Mouse (Mus musculus) forebrain, embryonic 16.5 days (tissue): ENCODE data around the gene Pabpn1l. TPM values are rescaled to one million over a fixed set of nuclear protein-coding genes. Genes with fewer than 3 reads are reported as not detected.

ENCODE experiments used
- ATAC-seq: fragments of 200-750 bp; cut with Nextera tagmentation; 2 replicates; pipeline ENCODE4 v1.8.0; 2017; ENCODE audit warnings: mild to moderate bottlenecking, moderate library complexity
- H3K27ac ChIP-seq: fragments of 300-500 bp; sonication (generic); 2 replicates; pipeline ENCODE4 v1.5.1; 2014; ENCODE audit warnings: low read length, control low read depth
- H3K27me3 ChIP-seq: fragments of 300-500 bp; sonication (generic); replicated peaks from 2 replicates; pipeline ENCODE4 v1.6.1; 2014; ENCODE audit warnings: low read length; ENCODE audit not compliant: control insufficient read depth, insufficient read depth
- H3K36me3 ChIP-seq: fragments of 300-500 bp; sonication (generic); 2 replicates; pipeline ENCODE4 v1.6.1; 2014; ENCODE audit not compliant: control insufficient read depth, insufficient read depth
- H3K4me1 ChIP-seq: fragments of 300-500 bp; sonication (generic); replicated peaks from 2 replicates; pipeline ENCODE4 v1.6.1; 2014; ENCODE audit warnings: low read length; ENCODE audit not compliant: control insufficient read depth, insufficient read depth
- H3K4me2 ChIP-seq: fragments of 300-500 bp; sonication (generic); 2 replicates; pipeline ENCODE4 v1.6.1; 2014; ENCODE audit warnings: mild to moderate bottlenecking, low read length, control low read depth
- H3K4me3 ChIP-seq: fragments of 300-500 bp; sonication (generic); replicated peaks from 2 replicates; pipeline ENCODE4 v1.5.1; 2014; ENCODE audit warnings: mild to moderate bottlenecking, low read length, control low read depth
- H3K9ac ChIP-seq: fragments of 300-500 bp; sonication (generic); replicated peaks from 2 replicates; pipeline ENCODE4 v1.6.1; 2014; ENCODE audit warnings: low read depth, low read length, control low read depth
- H3K9me3 ChIP-seq: fragments of 300-500 bp; sonication (generic); 2 replicates; pipeline ENCODE4 v1.6.1; 2016; ENCODE audit warnings: low read length; ENCODE audit not compliant: control insufficient read depth
- WGBS: fragments of 180-500 bp; shearing (Covaris S2); extraction: QIAGEN DNeasy Blood & Tissue Kit; methylation state at CpG from one replicate; pipeline ENCODE4 v1.1.7; 2014; 5-methylcytosine and 5-hydroxymethylcytosine counted together
- polyA plus RNA-seq: library from polyadenylated mRNA; unstranded; fragments of >200 nt; fragmentation: Nextera tagmentation; extraction: Ambion mirVana; gene quantifications from 2 replicates; pipeline ENCODE4 v1.2.1, GENCODE M21; 2015

The Pabpn1l gene
- polyA plus RNA-seq = not detected in 2 replicates

GRCm38 (mm10) chr8:122622727-122623126, at the start of gene Pabpn1l:
Pabpn1l (minus strand) TSS chr8:122622739.
- Histone ChIP-seq H3K36me3 (no peaks in the 10 kb centered on the region), H3K4me3 (no peak within 1 kb of the TSS), H3K9ac (no peak within 1 kb of the TSS), H3K4me2 (no peak within 1 kb of the TSS), H3K27me3 (no peaks in the 10 kb centered on the region), H3K9me3 (no peaks in the 10 kb centered on the region), H3K27ac (no peak within 1 kb of the TSS), H3K4me1 (peaks cover 2% of the 10 kb centered on the region; the same call in 1 of the 2 replicates)
- ATAC-seq = no peak
- WGBS = 71% methylated on average over 6 of the region's 6 CpGs

- Histone ChIP-seq H3K36me3 (no peaks in the 10 kb centered on the region), H3K9ac (no peak overlapping the region), H3K9me3 (no peaks in the 10 kb centered on the region), H3K27ac (no peak overlapping the region), H3K27me3 (peaks cover 6% of the 10 kb centered on the region; the same call in 1 of the 2 replicates), H3K4me1 (peaks cover 43% of the 10 kb centered on the region), H3K4me2 (no peak overlapping the region), H3K4me3 (no peak overlapping the region)
- ATAC-seq = no peak
- WGBS = 74% methylated on average over 6 of the region's 6 CpGs
Observed at GRCm38 (mm10) chr8:122671894-122672293, 49.4 kb upstream of the Pabpn1l start.

GRCm38 (mm10) chr8:122670718-122671117, 48.2 kb upstream of the Pabpn1l start:
- no peak overlapping the region for H3K4me2 ChIP-seq
- H3K9ac ChIP-seq = no peak overlapping the region
- no peaks in the 10 kb centered on the region for H3K9me3 ChIP-seq

GRCm38 (mm10) chr8:122670001-122670400, 47.5 kb upstream of the Pabpn1l start:
- 17% methylated on average over 11 of the region's 11 CpGs for WGBS
- Histone ChIP-seq H3K9ac (no peak overlapping the region), H3K9me3 (no peaks in the 10 kb centered on the region), H3K4me1 (peaks cover 43% of the 10 kb centered on the region), H3K27me3 (peaks cover 6% of the 10 kb centered on the region; the same call in 1 of the 2 replicates), H3K4me2 (no peak overlapping the region), H3K27ac (no peak overlapping the region), H3K4me3 (no peak overlapping the region), H3K36me3 (no peaks in the 10 kb centered on the region)
- ATAC-seq = no peak

More at GRCm38 (mm10) chr8:122670718-122671117, 48.2 kb upstream of the Pabpn1l start:
- ATAC-seq = no peak
- Histone ChIP-seq H3K27ac (no peak overlapping the region), H3K27me3 (peaks cover 6% of the 10 kb centered on the region; the same call in 1 of the 2 replicates), H3K36me3 (no peaks in the 10 kb centered on the region), H3K4me1 (peaks cover 43% of the 10 kb centered on the region), H3K4me3 (no peak overlapping the region)
- WGBS = 40% methylated on average over 3 of the region's 3 CpGs

GRCm38 (mm10) chr8:122669370-122669769, 46.8 kb upstream of the Pabpn1l start:
- H3K36me3 ChIP-seq = no peaks in the 10 kb centered on the region
- H3K4me2 ChIP-seq = no peak overlapping the region
- H3K27me3 ChIP-seq = peaks cover 6% of the 10 kb centered on the region; the same call in 1 of the 2 replicates
- ATAC-seq = no peak
- H3K27ac ChIP-seq = no peak overlapping the region
- no peak overlapping the region for H3K4me3 ChIP-seq
- no peaks in the 10 kb centered on the region for H3K9me3 ChIP-seq
- H3K9ac ChIP-seq = no peak overlapping the region
- H3K4me1 ChIP-seq = peaks cover 49% of the 10 kb centered on the region
- WGBS = 15% methylated on average over 5 of the region's 5 CpGs

- Histone ChIP-seq H3K9ac (no peak overlapping the region), H3K27ac (no peak overlapping the region), H3K4me1 (peaks cover 57% of the 10 kb centered on the region), H3K27me3 (peaks cover 6% of the 10 kb centered on the region; the same call in 1 of the 2 replicates), H3K9me3 (no peaks in the 10 kb centered on the region), H3K4me3 (no peak overlapping the region), H3K36me3 (no peaks in the 10 kb centered on the region), H3K4me2 (no peak overlapping the region)
- WGBS = 51% methylated on average over 11 of the region's 11 CpGs
- no peak for ATAC-seq
Observed at GRCm38 (mm10) chr8:122667854-122668253, 45.3 kb upstream of the Pabpn1l start.

GRCm38 (mm10) chr8:122666827-122667226, 44.3 kb upstream of the Pabpn1l start:
- no peak for ATAC-seq
- Histone ChIP-seq H3K9me3 (no peaks in the 10 kb centered on the region), H3K9ac (no peak overlapping the region), H3K4me2 (no peak overlapping the region), H3K4me1 (peaks cover 57% of the 10 kb centered on the region), H3K4me3 (no peak overlapping the region), H3K36me3 (no peaks in the 10 kb centered on the region), H3K27ac (no peak overlapping the region), H3K27me3 (peaks cover 3% of the 10 kb centered on the region; the same call in 1 of the 2 replicates)
- 47% methylated on average over 12 of the region's 12 CpGs for WGBS

- Histone ChIP-seq H3K27ac (no peak overlapping the region), H3K36me3 (no peaks in the 10 kb centered on the region), H3K4me2 (peak overlapping the region; percentile 16; the same call in 1 of the 2 replicates), H3K9ac (no peak overlapping the region), H3K9me3 (no peaks in the 10 kb centered on the region), H3K27me3 (no peaks in the 10 kb centered on the region), H3K4me1 (peaks cover 61% of the 10 kb centered on the region), H3K4me3 (no peak overlapping the region)
- no peak for ATAC-seq
- WGBS = 45% methylated on average over 9 of the region's 9 CpGs
Observed at GRCm38 (mm10) chr8:122666338-122666764, 43.8 kb upstream of the Pabpn1l start.

- Histone ChIP-seq H3K27ac (peak overlapping the region; percentile 80), H3K27me3 (no peaks in the 10 kb centered on the region), H3K36me3 (no peaks in the 10 kb centered on the region), H3K9me3 (no peaks in the 10 kb centered on the region), H3K4me3 (no peak overlapping the region), H3K9ac (0 out of 2 replicates have a peak overlapping the region, but pooled peaks have one; percentile 10), H3K4me1 (peaks cover 65% of the 10 kb centered on the region), H3K4me2 (peak overlapping the region; percentile 28)
- WGBS = 21% methylated on average over 12 of the region's 14 CpGs
- ATAC-seq = peak; percentile 83
Observed at GRCm38 (mm10) chr8:122665667-122666316, 43.3 kb upstream of the Pabpn1l start.
